Mouse (Mus musculus): ENCODE data around the gene Dbf4.

The Dbf4 gene

GRCm38 (mm10) chr5:8366771-8367613 lies 55.5 kb downstream of the Dbf4 start:
- peak; percentile 74 for DNase-seq

- peak; percentile 57 for DNase-seq
These were observed 60.2 kb downstream of the Dbf4 start for GRCm38 (mm10) chr5:8362361-8362760.

- no peak for DNase-seq
These were observed 64.8 kb downstream of the Dbf4 start for GRCm38 (mm10) chr5:8357677-8358076.

GRCm38 (mm10) chr5:8356885-8357651 lies 65.4 kb downstream of the Dbf4 start:
- peak; percentile 34 for DNase-seq

GRCm38 (mm10) chr5:8356326-8356725 lies 66.2 kb downstream of the Dbf4 start:
- peak; percentile 38 for DNase-seq

- DNase-seq: no peak
These were observed 73.0 kb downstream of the Dbf4 start for GRCm38 (mm10) chr5:8349557-8349956.

All from cerebellum, adult 9-10 months (tissue).